Mouse (Mus musculus): Measurements from ENCODE around the gene Tspan15. TPM values are rescaled to one million over a fixed set of nuclear protein-coding genes. Genes with fewer than 3 reads are reported as not detected.

Tspan15 gene
- polyA plus RNA-seq (2012; rRNA removed) = 106 and 127 TPM in 2 replicates

GRCm38 (mm10) chr10:62230708-62231394, at the start of gene Tspan15:
Tspan15 (minus strand) TSS chr10:62231251.

DNA sequence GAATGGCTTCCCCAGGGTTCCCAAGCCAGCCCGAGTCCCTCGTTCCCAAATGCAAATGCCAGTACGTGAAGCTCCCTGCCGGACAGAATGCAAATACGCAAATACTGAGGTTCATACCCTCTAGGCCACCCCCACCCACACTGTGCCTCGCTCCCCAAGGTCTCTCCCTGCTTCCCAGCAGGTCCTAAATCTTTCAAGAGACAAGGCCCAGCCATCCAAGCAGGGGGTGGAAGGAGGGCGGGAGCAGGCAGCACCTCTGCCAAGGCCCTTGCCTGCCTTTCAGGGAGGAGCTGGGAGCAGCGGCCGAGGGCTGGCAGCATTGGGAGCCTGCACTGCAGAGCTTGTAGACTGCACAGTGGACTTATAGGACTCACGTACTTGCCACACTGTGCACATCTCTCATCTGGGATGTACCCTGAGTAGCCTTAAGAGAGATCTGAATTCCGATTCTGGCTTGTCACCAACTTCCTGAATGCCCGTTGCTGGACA, 21.0 kb upstream of the Tspan15 start, which contains the start of gene Tacr2:
Gene Tacr2, plus strand, starts transcription at position 439 of the 489 bp plus-strand sequence.

DNA sequence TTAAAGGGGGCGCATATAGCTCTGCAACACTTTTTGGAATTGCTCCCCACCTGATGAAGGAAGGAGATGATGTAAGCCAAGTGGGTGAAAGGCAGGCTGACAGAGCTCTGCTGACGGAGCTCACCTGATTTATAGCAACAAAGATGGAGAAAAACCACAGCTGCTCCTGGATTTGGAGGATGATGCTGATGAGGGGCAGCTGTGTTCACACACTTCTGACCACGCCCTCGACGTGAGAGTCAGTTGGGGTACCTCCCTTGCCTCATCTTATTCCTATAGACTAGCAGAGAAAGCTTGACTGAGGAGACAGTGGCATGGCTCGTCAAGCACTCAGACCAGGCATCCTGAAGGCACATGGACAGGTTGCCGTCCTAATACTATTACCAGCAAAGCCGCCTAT, 87.2 kb downstream of the Tspan15 start, which contains the start of gene Fam241b:
Gene Fam241b, minus strand, starts transcription at position 101 of the 400 bp plus-strand sequence.

Other genes with a start within 250 kb of the Tspan15 start
- gene Neurog3, start 98.2 kb downstream of the Tspan15 start, polyA plus RNA-seq (2012; rRNA removed) = not detected in 2 replicates
- 8.2 and 9.1 TPM in 2 replicates for gene Fam241b, start 87.3 kb downstream of the Tspan15 start, polyA plus RNA-seq (2012; rRNA removed)
- 2.4 and 3.5 TPM in 2 replicates for gene Tacr2, start 21.2 kb upstream of the Tspan15 start, polyA plus RNA-seq (2012; rRNA removed)
- 37.8 and 40.4 TPM in 2 replicates for gene Hk1, start 148.7 kb upstream of the Tspan15 start, polyA plus RNA-seq (2012; rRNA removed)
- 0.07 and 0.08 TPM in 2 replicates for gene Hkdc1, start 191.2 kb upstream of the Tspan15 start, polyA plus RNA-seq (2012; rRNA removed)
- gene 4930507D05Rik, start 218.2 kb upstream of the Tspan15 start, polyA plus RNA-seq (2012; rRNA removed) = 0.10 and 0.14 TPM in 2 replicates
- gene Supv3l1, start 218.5 kb upstream of the Tspan15 start, polyA plus RNA-seq (2012; rRNA removed) = 16.6 and 18.3 TPM in 2 replicates

Data from ovary, adult 2 months (tissue).